Mouse (Mus musculus): ENCODE measurements at regions not wholly inside any gene's neighbourhood (a gene's known extent, or its start where the extent isn't known, plus 50 kb on each side); places are given as distances from the start of the nearest gene placed in this dataset.

DNA sequence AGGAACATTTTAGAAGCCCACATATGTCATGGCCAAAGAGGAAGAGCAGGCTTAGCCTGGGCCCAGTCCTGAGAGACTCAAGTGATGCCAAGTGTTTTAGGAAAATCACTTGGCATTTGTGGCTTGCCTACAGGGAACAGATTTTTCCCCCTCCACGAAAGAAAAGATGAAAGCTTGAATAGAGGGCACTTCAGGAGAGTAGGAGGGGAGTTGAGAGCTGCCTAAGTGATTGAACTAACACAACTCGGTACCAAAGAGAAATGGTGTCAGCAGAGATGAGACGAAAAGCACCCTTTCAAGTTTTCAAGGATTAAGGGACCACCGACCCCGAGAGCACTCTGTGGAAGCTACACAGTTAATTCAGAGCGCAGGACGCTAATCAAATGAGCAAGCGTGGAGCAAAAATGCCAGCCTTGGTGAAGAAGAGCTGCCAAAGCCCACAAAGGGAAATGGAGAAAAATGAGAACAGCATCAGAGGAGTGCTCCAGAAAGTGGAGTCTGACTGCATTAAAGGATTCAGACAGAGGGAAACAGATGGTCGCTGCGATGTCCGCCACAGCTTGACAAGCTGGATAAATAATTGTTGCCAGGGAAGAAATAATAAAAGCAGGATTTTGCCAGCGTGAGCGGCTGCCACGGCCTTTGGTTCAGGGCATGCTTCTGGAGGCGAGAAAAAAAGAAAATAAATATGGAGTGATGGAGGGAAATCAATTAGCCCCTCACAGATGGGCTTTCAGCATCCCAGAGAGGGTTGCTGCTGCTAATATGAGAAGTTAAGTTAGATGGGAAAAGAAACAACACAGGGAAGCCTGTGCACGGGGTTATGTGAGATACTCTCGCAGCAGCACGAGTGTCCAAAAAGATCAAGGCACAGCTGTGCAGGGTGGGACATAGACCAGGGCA is 1471.6 kb upstream of the Gm7489 start:
- TF ChIP-seq POLR2A (IDR thresholded peaks at IDR 0.05; ENCODE audit: extremely low read depth, insufficient read depth, low read length) (no peak), CTCF (IDR thresholded peaks at IDR 0.05; ENCODE audit: extremely low read depth, insufficient read depth, low read length) (no peak)
